In the genomic region with DNA sequence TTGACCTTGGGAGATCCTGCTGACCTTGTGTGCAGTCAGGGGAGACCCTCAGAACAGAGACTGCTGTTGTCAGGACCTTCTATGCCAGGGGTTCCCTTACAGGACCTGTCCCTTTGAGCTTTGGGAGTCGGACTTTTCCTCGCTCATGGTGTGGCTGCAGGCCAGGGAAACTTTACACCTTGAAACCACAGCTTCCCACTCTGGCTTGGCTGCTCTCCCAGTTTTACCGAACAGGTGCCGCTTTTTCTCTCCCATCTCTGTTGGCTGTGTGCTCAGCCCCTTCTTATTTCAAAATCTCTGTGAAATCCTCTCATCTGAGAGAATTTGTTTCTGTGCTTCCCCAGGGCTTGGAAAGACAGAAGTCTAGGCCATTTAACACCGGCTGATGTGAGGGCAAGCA, we compare ENCODE assay signal across 13 mouse cellular contexts. TPM values are rescaled to one million over a fixed set of nuclear protein-coding genes. Genes with fewer than 3 reads are reported as not detected.
DNase-seq lines count a peak whose midpoint lies in the region; ATAC-seq and TF ChIP-seq lines count a peak whose summit lies in the region.
"Had no signal": no experiment of that assay in that cellular context is flagged by ENCODE, and none has a peak within 500 bp of the region (broad histone marks: within the 10 kb centered on the region; RNA-seq: fewer than 3 reads in every experiment).

No protein-coding gene starts in this region.

- WGBS in kidney, embryonic 14.5 days, result 63% methylated on average over 5 of the region's 5 CpGs
- 50% methylated on average over 5 of the region's 5 CpGs for WGBS in stomach, embryonic 14.5 days
- WGBS in cerebellum, adult 2 months, result 49% methylated on average over 5 of the region's 5 CpGs

- H3K9ac ChIP-seq in kidney, embryonic 14.5 days (ENCODE audit: low read depth, low read length), result no peak overlapping the region
- no peak overlapping the region for H3K9ac ChIP-seq in stomach, embryonic 14.5 days (replicated peaks; ENCODE audit: low read depth, low read length)
- H3K9ac ChIP-seq: hindbrain, embryonic 13.5 days; liver, postnatal 0 days had no signal

- peaks cover 4% of the 10 kb centered on the region; the same call in 1 of the 2 replicates for H3K4me1 ChIP-seq in kidney, embryonic 14.5 days (ENCODE audit: control insufficient read depth, insufficient read depth, low read length)
- peaks cover 33% of the 10 kb centered on the region for H3K4me1 ChIP-seq in stomach, embryonic 14.5 days (ENCODE audit: control insufficient read depth, insufficient read depth, low read length)
- H3K4me1 ChIP-seq in cerebellum, adult 2 months (ENCODE audit: control insufficient read depth, insufficient read depth, low read length), result no peaks in the 10 kb centered on the region

- H3K36me3 ChIP-seq in kidney, embryonic 14.5 days (ENCODE audit: control insufficient read depth, insufficient read depth, low read length), result no peaks in the 10 kb centered on the region
- no peaks in the 10 kb centered on the region for H3K36me3 ChIP-seq in stomach, embryonic 14.5 days (ENCODE audit: control insufficient read depth, insufficient read depth, low read length)
- H3K36me3 ChIP-seq: hindbrain, embryonic 13.5 days had no signal

- no peak overlapping the region for H3K4me2 ChIP-seq in kidney, embryonic 14.5 days (replicated peaks; ENCODE audit: low read depth, low read length)
- H3K4me2 ChIP-seq in stomach, embryonic 14.5 days (replicated peaks; ENCODE audit: low read depth, low read length), result no peak overlapping the region
- H3K4me2 ChIP-seq: hindbrain, embryonic 13.5 days had no signal

- TF ChIP-seq CTCF in cerebellum, adult 2 months (IDR thresholded peaks at IDR 0.05; ENCODE audit: borderline replicate concordance, insufficient read depth, low read depth, low read length), result no peak

- peaks cover 4% of the 10 kb centered on the region; the same call in 1 of the 2 replicates for H3K27me3 ChIP-seq in kidney, embryonic 14.5 days (ENCODE audit: control insufficient read depth, insufficient read depth, low read length)
- no peaks in the 10 kb centered on the region for H3K27me3 ChIP-seq in stomach, embryonic 14.5 days (ENCODE audit: control insufficient read depth, insufficient read depth, low read length)
- H3K27me3 ChIP-seq in cerebellum, adult 2 months (ENCODE audit: control insufficient read depth, insufficient read depth, low read length), result no peaks in the 10 kb centered on the region

- no peaks in the 10 kb centered on the region for H3K9me3 ChIP-seq in kidney, embryonic 14.5 days (ENCODE audit: control insufficient read depth, low read length)
- no peaks in the 10 kb centered on the region for H3K9me3 ChIP-seq in stomach, embryonic 14.5 days (ENCODE audit: control insufficient read depth, low read depth, low read length)
- H3K9me3 ChIP-seq: hindbrain, embryonic 13.5 days had no signal

- DNase-seq in kidney, adult 18-20 months, result peak; percentile 68
- peak; percentile 37 for DNase-seq in gastrocnemius, postnatal 25 days
- peak; percentile 79 for DNase-seq in kidney, postnatal 14 days
- no peak for DNase-seq in cerebellum, adult 2 months
- no peak for DNase-seq in thymus, postnatal 4 days
- DNase-seq: cerebellum, postnatal 10 days; liver, postnatal 0 days; thymus, postnatal 25 days had no signal

- no peak for ATAC-seq in kidney, embryonic 14.5 days (ENCODE audit: low FRiP score, low TSS enrichment)
- ATAC-seq in stomach, embryonic 14.5 days (ENCODE audit: insufficient number of reproducible peaks, insufficient read depth, low FRiP score, low read depth), result no peak
- ATAC-seq: liver, postnatal 0 days had no signal

- no peak overlapping the region for H3K4me3 ChIP-seq in kidney, embryonic 14.5 days (ENCODE audit: low read length)
- H3K4me3 ChIP-seq in stomach, embryonic 14.5 days (ENCODE audit: low read depth, low read length), result no peak overlapping the region
- H3K4me3 ChIP-seq in cerebellum, adult 2 months (replicated peaks; ENCODE audit: insufficient read depth, low read depth, low read length), result no peak overlapping the region
- H3K4me3 ChIP-seq: hindbrain, embryonic 13.5 days; layer of hippocampus, adult 2 months had no signal

- no peak overlapping the region for H3K27ac ChIP-seq in kidney, embryonic 14.5 days (ENCODE audit: low read depth, low read length)
- peak overlapping the region; percentile 30; the same call in 1 of the 2 replicates for H3K27ac ChIP-seq in stomach, embryonic 14.5 days (ENCODE audit: low read length)
- no peak overlapping the region for H3K27ac ChIP-seq in cerebellum, adult 2 months (ENCODE audit: insufficient read depth, low read length)
- H3K27ac ChIP-seq: hindbrain, embryonic 13.5 days; layer of hippocampus, adult 2 months had no signal

- TF ChIP-seq POLR2A in cerebellum, adult 2 months (IDR thresholded peaks at IDR 0.05; ENCODE audit: borderline replicate concordance, insufficient read depth, low read length), result no peak

RNA-seq across cellular contexts. Expression of a gene that starts 5.8 kb away (rescaled TPM):
- polyA plus RNA-seq in kidney, embryonic 14.5 days (2014; fragmentation: Nextera tagmentation; extraction: Ambion mirVana), result 17.9 and 33.9 TPM in 2 replicates
- total RNA-seq in gastrocnemius, postnatal 25 days (2021), result 1 to 10 TPM; 2.4 to 3.3 TPM
- polyA plus RNA-seq in stomach, embryonic 14.5 days (2014; fragmentation: Nextera tagmentation; extraction: Ambion mirVana), result 53.5 and 56.1 TPM in 2 replicates
- polyA plus RNA-seq in cerebellum, adult 2 months (2012; rRNA removed), result 25.1 and 29.5 TPM in 2 replicates
- total RNA-seq: CH12.LX had no signal

Comparison
In these comparisons a context has a peak if more than half of its experiments do, and no peak if none do; other contexts are left out.
1. DNase-seq: peak in kidney, adult 18-20 months (single experiment), gastrocnemius, postnatal 25 days (single experiment) and kidney, postnatal 14 days (single experiment); none in cerebellum, adult 2 months (0 of 2) and thymus, postnatal 4 days (single experiment).